Mouse (Mus musculus) layer of hippocampus, adult 9-10 months (tissue): ENCODE results near the gene Pou2f2.
A peak's percentile ranks its signal among the peaks of the same experiment; 100 is the strongest.

Source experiments
- DNase-seq: peaks from one replicate; pipeline ENCODE4 v3.0.0; 2022; ENCODE audit warnings: low spot score

The Pou2f2 gene

GRCm38 (mm10) chr7:25089875-25090274, 89.7 kb downstream of the Pou2f2 start:
- no peak for DNase-seq

GRCm38 (mm10) chr7:25088968-25089367, 90.6 kb downstream of the Pou2f2 start:
- DNase-seq, result no peak

- no peak for DNase-seq
These were observed 91.0 kb downstream of the Pou2f2 start for GRCm38 (mm10) chr7:25088531-25088930.

GRCm38 (mm10) chr7:25087972-25088371, 91.6 kb downstream of the Pou2f2 start:
- DNase-seq, result no peak

GRCm38 (mm10) chr7:25087256-25087912, 92.1 kb downstream of the Pou2f2 start:
- no peak for DNase-seq

GRCm38 (mm10) chr7:25086656-25087055, 92.9 kb downstream of the Pou2f2 start:
- DNase-seq, result no peak

GRCm38 (mm10) chr7:25084621-25085020, 94.9 kb downstream of the Pou2f2 start:
- DNase-seq, result no peak

GRCm38 (mm10) chr7:25082510-25082909, 97.0 kb downstream of the Pou2f2 start:
- DNase-seq, result no peak

- DNase-seq, result no peak
These were observed 99.1 kb downstream of the Pou2f2 start for GRCm38 (mm10) chr7:25080431-25080830.

- no peak for DNase-seq
These were observed 100.0 kb downstream of the Pou2f2 start for GRCm38 (mm10) chr7:25079496-25080026.

GRCm38 (mm10) chr7:25077414-25077755, 102.1 kb downstream of the Pou2f2 start:
- no peak for DNase-seq

GRCm38 (mm10) chr7:25076663-25077413, 102.7 kb downstream of the Pou2f2 start:
- DNase-seq, result peak; percentile 92

GRCm38 (mm10) chr7:25076296-25076662, 103.2 kb downstream of the Pou2f2 start:
- no peak for DNase-seq

- no peak for DNase-seq
These were observed 105.6 kb downstream of the Pou2f2 start for GRCm38 (mm10) chr7:25073924-25074323.

- DNase-seq, result no peak
These were observed 106.7 kb downstream of the Pou2f2 start for GRCm38 (mm10) chr7:25072716-25073390.

GRCm38 (mm10) chr7:25071979-25072715, 107.4 kb downstream of the Pou2f2 start, which contains the start of the genes Grik5 and Zfp574:
TSS of gene Grik5 (minus strand) at chr7:25072346.
TSS of gene Zfp574 (plus strand) at chr7:25072567.
- DNase-seq, result no peak

GRCm38 (mm10) chr7:25068724-25069123, 110.8 kb downstream of the Pou2f2 start:
- no peak for DNase-seq

- no peak for DNase-seq
These were observed 111.4 kb downstream of the Pou2f2 start for GRCm38 (mm10) chr7:25067909-25068656.

GRCm38 (mm10) chr7:25067338-25067737, 112.2 kb downstream of the Pou2f2 start:
- DNase-seq, result no peak

GRCm38 (mm10) chr7:25063900-25064299, 115.6 kb downstream of the Pou2f2 start:
- DNase-seq, result no peak

GRCm38 (mm10) chr7:25063346-25063745, 116.2 kb downstream of the Pou2f2 start:
- no peak for DNase-seq
